Mouse (Mus musculus): ENCODE data around the gene Rap1gap. TPM values are rescaled to one million over a fixed set of nuclear protein-coding genes. Genes with fewer than 3 reads are reported as not detected.

Rap1gap gene
- polyA plus RNA-seq, 2 experiments, result 1.7 to 2.7 TPM

GRCm38 (mm10) chr4:137630153-137630552 lies 34.4 kb upstream of the Rap1gap start:
- H3K27me3 ChIP-seq (ENCODE audit: control insufficient read depth, insufficient read depth, low read length), result no peaks in the 10 kb centered on the region
- TF ChIP-seq CTCF (IDR thresholded peaks at IDR 0.05; ENCODE audit: low read depth) (no peak), EP300 (IDR thresholded peaks at IDR 0.05; ENCODE audit: low read depth) (no peak)
- ATAC-seq (ENCODE audit: insufficient read depth) (no peak), DNase-seq (ENCODE audit: low read depth in 3 of 3, low spot score in 3 of 3) (no peak)
- H3K4me3 ChIP-seq (ENCODE audit: insufficient read depth in 1 of 2, low read depth in 2 of 2, low read length in 2 of 2), result no peak overlapping the region
- H3K36me3 ChIP-seq (replicated peaks; ENCODE audit: control insufficient read depth, insufficient read depth, low read depth), result peaks cover 63% of the 10 kb centered on the region
- H3K9me3 ChIP-seq (ENCODE audit: control insufficient read depth, low read length), result no peaks in the 10 kb centered on the region
- H3K4me1 ChIP-seq (replicated peaks; ENCODE audit: control insufficient read depth in 2 of 2, insufficient read depth in 2 of 2, low read length in 1 of 2), result no peaks in the 10 kb centered on the region
- H3K27ac ChIP-seq, result no peak overlapping the region
- WGBS (ENCODE audit: insufficient replicate concordance), result 75% methylated on average over 2 of the region's 2 CpGs
- no peak overlapping the region for H3K4me2 ChIP-seq (ENCODE audit: low read depth)
- H3K9ac ChIP-seq (replicated peaks), result no peak overlapping the region

- DNase-seq (ENCODE audit: low read depth in 3 of 3, low spot score in 3 of 3), result no peak
- peaks cover 75% of the 10 kb centered on the region for H3K36me3 ChIP-seq (replicated peaks; ENCODE audit: control insufficient read depth, insufficient read depth, low read depth)
These were observed 32.9 kb upstream of the Rap1gap start for GRCm38 (mm10) chr4:137631596-137631995.

GRCm38 (mm10) chr4:137633394-137633793 lies 31.1 kb upstream of the Rap1gap start:
- TF ChIP-seq EP300 (IDR thresholded peaks at IDR 0.05; ENCODE audit: low read depth) (no peak), CTCF (IDR thresholded peaks at IDR 0.05; ENCODE audit: low read depth) (no peak)
- Histone ChIP-seq H3K4me3 (ENCODE audit: insufficient read depth in 1 of 2, low read depth in 2 of 2, low read length in 2 of 2) (no peak overlapping the region), H3K36me3 (replicated peaks; ENCODE audit: control insufficient read depth, insufficient read depth, low read depth) (peaks cover 78% of the 10 kb centered on the region), H3K4me2 (ENCODE audit: low read depth) (no peak overlapping the region), H3K27ac (no peak overlapping the region), H3K4me1 (replicated peaks; ENCODE audit: control insufficient read depth in 2 of 2, insufficient read depth in 2 of 2, low read length in 1 of 2) (no peaks in the 10 kb centered on the region), H3K9me3 (ENCODE audit: control insufficient read depth, low read length) (no peaks in the 10 kb centered on the region), H3K9ac (replicated peaks) (no peak overlapping the region), H3K27me3 (ENCODE audit: control insufficient read depth, insufficient read depth, low read length) (no peaks in the 10 kb centered on the region)
- no peak for DNase-seq (ENCODE audit: low read depth in 3 of 3, low spot score in 3 of 3)
- WGBS (ENCODE audit: insufficient replicate concordance), result 73% methylated on average over 4 of the region's 4 CpGs
- ATAC-seq (ENCODE audit: insufficient read depth), result no peak

More at GRCm38 (mm10) chr4:137631596-137631995, 32.9 kb upstream of the Rap1gap start:
- no peaks in the 10 kb centered on the region for H3K27me3 ChIP-seq (ENCODE audit: control insufficient read depth, insufficient read depth, low read length)
- H3K4me3 ChIP-seq (ENCODE audit: insufficient read depth in 1 of 2, low read depth in 2 of 2, low read length in 2 of 2), result no peak overlapping the region
- H3K9me3 ChIP-seq (ENCODE audit: control insufficient read depth, low read length), result no peaks in the 10 kb centered on the region
- 66% methylated on average over 3 of the region's 3 CpGs for WGBS (ENCODE audit: insufficient replicate concordance)
- ATAC-seq (ENCODE audit: insufficient read depth), result no peak
- H3K4me1 ChIP-seq (replicated peaks; ENCODE audit: control insufficient read depth in 2 of 2, insufficient read depth in 2 of 2, low read length in 1 of 2), result no peaks in the 10 kb centered on the region
- H3K27ac ChIP-seq, result no peak overlapping the region
- no peak overlapping the region for H3K9ac ChIP-seq (replicated peaks)
- no peak overlapping the region for H3K4me2 ChIP-seq (ENCODE audit: low read depth)
- TF ChIP-seq CTCF (IDR thresholded peaks at IDR 0.05; ENCODE audit: low read depth) (no peak), EP300 (IDR thresholded peaks at IDR 0.05; ENCODE audit: low read depth) (no peak)

- Histone ChIP-seq H3K4me1 (replicated peaks; ENCODE audit: control insufficient read depth in 2 of 2, insufficient read depth in 2 of 2, low read length in 1 of 2) (peaks cover 0 to 4% of the 10 kb centered on the region in 2 experiments; a peak in 2 of 4 replicates), H3K27me3 (ENCODE audit: control insufficient read depth, insufficient read depth, low read length) (no peaks in the 10 kb centered on the region), H3K36me3 (replicated peaks; ENCODE audit: control insufficient read depth, insufficient read depth, low read depth) (peaks cover 74% of the 10 kb centered on the region), H3K4me3 (ENCODE audit: insufficient read depth in 1 of 2, low read depth in 2 of 2, low read length in 2 of 2) (no peak overlapping the region), H3K9ac (replicated peaks) (no peak overlapping the region), H3K27ac (no peak overlapping the region), H3K4me2 (ENCODE audit: low read depth) (no peak overlapping the region), H3K9me3 (ENCODE audit: control insufficient read depth, low read length) (no peaks in the 10 kb centered on the region)
- no peak for ATAC-seq (ENCODE audit: insufficient read depth)
- DNase-seq (ENCODE audit: low read depth in 3 of 3, low spot score in 3 of 3), result no peak
- no peak for TF ChIP-seq EP300 (IDR thresholded peaks at IDR 0.05; ENCODE audit: low read depth)
- no peak; the same call in 1 of the 2 replicates for TF ChIP-seq CTCF (IDR thresholded peaks at IDR 0.05; ENCODE audit: low read depth)
- 86% methylated on average over 3 of the region's 3 CpGs for WGBS (ENCODE audit: insufficient replicate concordance)
These were observed 27.9 kb upstream of the Rap1gap start for GRCm38 (mm10) chr4:137636597-137636996.

GRCm38 (mm10) chr4:137641556-137641955 lies 23.0 kb upstream of the Rap1gap start:
- Histone ChIP-seq H3K4me3 (ENCODE audit: insufficient read depth in 1 of 2, low read depth in 2 of 2, low read length in 2 of 2) (no peak overlapping the region), H3K4me2 (ENCODE audit: low read depth) (no peak overlapping the region), H3K27me3 (ENCODE audit: control insufficient read depth, insufficient read depth, low read length) (no peaks in the 10 kb centered on the region), H3K27ac (no peak overlapping the region), H3K9me3 (ENCODE audit: control insufficient read depth, low read length) (no peaks in the 10 kb centered on the region), H3K9ac (replicated peaks) (no peak overlapping the region), H3K36me3 (replicated peaks; ENCODE audit: control insufficient read depth, insufficient read depth, low read depth) (peaks cover 58% of the 10 kb centered on the region), H3K4me1 (replicated peaks; ENCODE audit: control insufficient read depth in 2 of 2, insufficient read depth in 2 of 2, low read length in 1 of 2) (peaks cover 0 to 11% of the 10 kb centered on the region in 2 experiments; a peak in 2 of 4 replicates)
- TF ChIP-seq EP300 (IDR thresholded peaks at IDR 0.05; ENCODE audit: low read depth) (no peak), CTCF (IDR thresholded peaks at IDR 0.05; ENCODE audit: low read depth) (no peak)
- ATAC-seq (ENCODE audit: insufficient read depth) (no peak), DNase-seq (ENCODE audit: low read depth in 3 of 3, low spot score in 3 of 3) (no peak)
- WGBS (ENCODE audit: insufficient replicate concordance), result 57% methylated on average over 5 of the region's 5 CpGs

All from liver, embryonic 14.5 days (tissue).